Mouse (Mus musculus) heart, embryonic 16.5 days (tissue): ENCODE results near the gene Rbfox2. TPM values are rescaled to one million over a fixed set of nuclear protein-coding genes. Genes with fewer than 3 reads are reported as not detected.

Experiments used
- ATAC-seq: fragments of 200-750 bp; cut with Nextera tagmentation; replicated peaks from 2 replicates; pipeline ENCODE4 v1.8.0; 2017; ENCODE audit warnings: moderate number of reproducible peaks; ENCODE audit not compliant: insufficient read depth, low FRiP score; ENCODE audit errors: extremely low read depth
- H3K27ac ChIP-seq: fragments of 300-500 bp; sonication (generic); 2 replicates; pipeline ENCODE4 v1.5.1; 2014; ENCODE audit warnings: mild to moderate bottlenecking, low read length, control low read depth, moderate library complexity
- H3K27me3 ChIP-seq: fragments of 300-500 bp; sonication (generic); 2 replicates; pipeline ENCODE4 v1.6.1; 2014; ENCODE audit warnings: low read length, mixed read lengths; ENCODE audit not compliant: control insufficient read depth, insufficient read depth
- H3K36me3 ChIP-seq: fragments of 300-500 bp; sonication (generic); 2 replicates; pipeline ENCODE4 v1.6.1; 2014; ENCODE audit not compliant: control insufficient read depth, insufficient read depth
- H3K4me1 ChIP-seq: fragments of 300-500 bp; sonication (generic); 2 replicates; pipeline ENCODE4 v1.6.1; 2014; ENCODE audit warnings: low read length, mixed read lengths; ENCODE audit not compliant: control insufficient read depth, insufficient read depth
- H3K4me2 ChIP-seq: fragments of 300-500 bp; sonication (generic); 2 replicates; pipeline ENCODE4 v1.6.1; 2014; ENCODE audit warnings: low read depth, mild to moderate bottlenecking, control low read depth, low read length
- H3K4me3 ChIP-seq: fragments of 300-500 bp; sonication (generic); 2 replicates; pipeline ENCODE4 v1.5.1; 2014; ENCODE audit warnings: mild to moderate bottlenecking, control low read depth, low read length
- H3K9ac ChIP-seq: fragments of 300-500 bp; sonication (generic); 2 replicates; pipeline ENCODE4 v1.6.1; 2014; ENCODE audit warnings: low read length, control low read depth
- H3K9me3 ChIP-seq: fragments of 300-500 bp; sonication (generic); replicated peaks from 2 replicates; pipeline ENCODE4 v1.6.1; 2016; ENCODE audit warnings: low read length; ENCODE audit not compliant: control insufficient read depth
- WGBS: fragments of 180-500 bp; shearing (Covaris S2); extraction: QIAGEN DNeasy Blood & Tissue Kit; methylation state at CpG from one replicate; pipeline ENCODE4 v1.1.7; 2014; 5-methylcytosine and 5-hydroxymethylcytosine counted together
- polyA plus RNA-seq: library from polyadenylated mRNA; unstranded; fragments of >200 nt; fragmentation: Nextera tagmentation; extraction: Ambion mirVana; gene quantifications from 2 replicates; pipeline ENCODE4 v1.2.1, GENCODE M21; 2015

The Rbfox2 gene
- polyA plus RNA-seq, 1 experiment from 2014 or later: 61.8 TPM

- ATAC-seq: no peak
- Histone ChIP-seq H3K4me3 (no peak overlapping the region), H3K27ac (no peak overlapping the region), H3K27me3 (no peaks in the 10 kb centered on the region), H3K9ac (no peak overlapping the region), H3K4me1 (peaks cover 18% of the 10 kb centered on the region), H3K36me3 (no peaks in the 10 kb centered on the region), H3K9me3 (no peaks in the 10 kb centered on the region), H3K4me2 (no peak overlapping the region)
- 46% methylated on average over 6 of the region's 6 CpGs for WGBS
These were observed 14.4 kb downstream of the Rbfox2 start for GRCm38 (mm10) chr15:77292381-77292780.

- H3K27me3 ChIP-seq: no peaks in the 10 kb centered on the region
- ATAC-seq: no peak
- WGBS: 51% methylated on average over 7 of the region's 7 CpGs
- H3K4me1 ChIP-seq: peaks cover 18% of the 10 kb centered on the region
- H3K4me3 ChIP-seq: no peak overlapping the region
- H3K4me2 ChIP-seq: no peak overlapping the region
- no peaks in the 10 kb centered on the region for H3K9me3 ChIP-seq
- H3K9ac ChIP-seq: no peak overlapping the region
- H3K27ac ChIP-seq: no peak overlapping the region
- no peaks in the 10 kb centered on the region for H3K36me3 ChIP-seq
These were observed 15.3 kb downstream of the Rbfox2 start for GRCm38 (mm10) chr15:77291471-77291870.

GRCm38 (mm10) chr15:77290352-77290751, 16.5 kb downstream of the Rbfox2 start:
- no peak overlapping the region for H3K27ac ChIP-seq
- H3K27me3 ChIP-seq: no peaks in the 10 kb centered on the region
- no peak overlapping the region for H3K9ac ChIP-seq
- no peak overlapping the region for H3K4me2 ChIP-seq
- no peaks in the 10 kb centered on the region for H3K9me3 ChIP-seq
- H3K4me3 ChIP-seq: no peak overlapping the region
- ATAC-seq: no peak
- 70% methylated on average over 2 of the region's 2 CpGs for WGBS
- peaks cover 18% of the 10 kb centered on the region for H3K4me1 ChIP-seq
- no peaks in the 10 kb centered on the region for H3K36me3 ChIP-seq

- Histone ChIP-seq H3K4me1 (peaks cover 10% of the 10 kb centered on the region; the same call in 1 of the 2 replicates), H3K9me3 (no peaks in the 10 kb centered on the region), H3K27ac (no peak overlapping the region), H3K4me3 (no peak overlapping the region), H3K9ac (no peak overlapping the region), H3K4me2 (no peak overlapping the region), H3K36me3 (no peaks in the 10 kb centered on the region), H3K27me3 (no peaks in the 10 kb centered on the region)
- ATAC-seq: no peak
- 100% methylated on average over 1 of the region's 1 CpGs for whole genome bisulfite sequencing
These were observed 26.7 kb downstream of the Rbfox2 start for GRCm38 (mm10) chr15:77280130-77280529.

GRCm38 (mm10) chr15:77278825-77279224, 28.0 kb downstream of the Rbfox2 start:
- no peak for ATAC-seq
- no peak overlapping the region for H3K27ac ChIP-seq

GRCm38 (mm10) chr15:77276838-77277725, 29.7 kb downstream of the Rbfox2 start:
- WGBS: 48% methylated on average over 3 of the region's 3 CpGs
- Histone ChIP-seq H3K4me1 (peaks cover 10% of the 10 kb centered on the region; the same call in 1 of the 2 replicates), H3K4me2 (no peak overlapping the region), H3K9ac (no peak overlapping the region), H3K9me3 (no peaks in the 10 kb centered on the region), H3K36me3 (no peaks in the 10 kb centered on the region), H3K27ac (no peak overlapping the region), H3K4me3 (no peak overlapping the region), H3K27me3 (no peaks in the 10 kb centered on the region)
- no peak for ATAC-seq

More at GRCm38 (mm10) chr15:77278825-77279224, 28.0 kb downstream of the Rbfox2 start:
- Histone ChIP-seq H3K4me2 (no peak overlapping the region), H3K4me3 (no peak overlapping the region), H3K9me3 (no peaks in the 10 kb centered on the region), H3K36me3 (no peaks in the 10 kb centered on the region), H3K27me3 (no peaks in the 10 kb centered on the region), H3K4me1 (peaks cover 10% of the 10 kb centered on the region; the same call in 1 of the 2 replicates), H3K9ac (no peak overlapping the region)
- 62% methylated on average over 5 of the region's 5 CpGs for WGBS

GRCm38 (mm10) chr15:77276300-77276699, 30.5 kb downstream of the Rbfox2 start:
- ATAC-seq: no peak
- H3K36me3 ChIP-seq: no peaks in the 10 kb centered on the region
- H3K9ac ChIP-seq: no peak overlapping the region
- whole genome bisulfite sequencing: 78% methylated on average over 1 of the region's 1 CpGs
- peaks cover 10% of the 10 kb centered on the region; the same call in 1 of the 2 replicates for H3K4me1 ChIP-seq
- no peaks in the 10 kb centered on the region for H3K27me3 ChIP-seq
- H3K27ac ChIP-seq: no peak overlapping the region
- no peak overlapping the region for H3K4me3 ChIP-seq
- H3K4me2 ChIP-seq: no peak overlapping the region
- H3K9me3 ChIP-seq: no peaks in the 10 kb centered on the region

- no peak overlapping the region for H3K4me3 ChIP-seq
- peaks cover 13% of the 10 kb centered on the region; the same call in 1 of the 2 replicates for H3K4me1 ChIP-seq
- no peak for ATAC-seq
- no peaks in the 10 kb centered on the region for H3K36me3 ChIP-seq
- H3K9me3 ChIP-seq: no peaks in the 10 kb centered on the region
- H3K9ac ChIP-seq: no peak overlapping the region
- no peaks in the 10 kb centered on the region for H3K27me3 ChIP-seq
- no peak overlapping the region for H3K27ac ChIP-seq
- no peak overlapping the region for H3K4me2 ChIP-seq
- 69% methylated on average over 2 of the region's 2 CpGs for WGBS
These were observed 31.2 kb downstream of the Rbfox2 start for GRCm38 (mm10) chr15:77275572-77275971.

- no peaks in the 10 kb centered on the region for H3K9me3 ChIP-seq
- no peak for ATAC-seq
- H3K36me3 ChIP-seq: no peaks in the 10 kb centered on the region
- no peak overlapping the region for H3K4me2 ChIP-seq
- WGBS: 77% methylated on average over 6 of the region's 6 CpGs
- no peak overlapping the region for H3K9ac ChIP-seq
- peaks cover 13% of the 10 kb centered on the region; the same call in 1 of the 2 replicates for H3K4me1 ChIP-seq
- no peaks in the 10 kb centered on the region for H3K27me3 ChIP-seq
- H3K27ac ChIP-seq: no peak overlapping the region
- no peak overlapping the region for H3K4me3 ChIP-seq
These were observed 32.9 kb downstream of the Rbfox2 start for GRCm38 (mm10) chr15:77273947-77274346.
